Mouse (Mus musculus) layer of hippocampus, adult 11-12 months (tissue): ENCODE measurements around the gene Timp2.
"Not testable (repeated sequence)": the region's sequence is repeated elsewhere in the genome, so short reads cannot be mapped to it uniquely, and the experiment has no call there.

Source experiments
- DNase-seq: peaks from one replicate; pipeline ENCODE4 v3.0.0; 2022; ENCODE audit warnings: low spot score

Gene Timp2

GRCm38 (mm10) chr11:118333431-118333830 lies 22.1 kb downstream of the Timp2 start:
- no peak for DNase-seq

GRCm38 (mm10) chr11:118332376-118332775 lies 23.2 kb downstream of the Timp2 start:
- DNase-seq: no peak

GRCm38 (mm10) chr11:118330777-118331176 lies 24.8 kb downstream of the Timp2 start:
- peak; percentile 75 for DNase-seq

GRCm38 (mm10) chr11:118330361-118330760 lies 25.2 kb downstream of the Timp2 start:
- DNase-seq: no peak

GRCm38 (mm10) chr11:118328947-118329346 lies 26.6 kb downstream of the Timp2 start:
- no peak for DNase-seq

DNA sequence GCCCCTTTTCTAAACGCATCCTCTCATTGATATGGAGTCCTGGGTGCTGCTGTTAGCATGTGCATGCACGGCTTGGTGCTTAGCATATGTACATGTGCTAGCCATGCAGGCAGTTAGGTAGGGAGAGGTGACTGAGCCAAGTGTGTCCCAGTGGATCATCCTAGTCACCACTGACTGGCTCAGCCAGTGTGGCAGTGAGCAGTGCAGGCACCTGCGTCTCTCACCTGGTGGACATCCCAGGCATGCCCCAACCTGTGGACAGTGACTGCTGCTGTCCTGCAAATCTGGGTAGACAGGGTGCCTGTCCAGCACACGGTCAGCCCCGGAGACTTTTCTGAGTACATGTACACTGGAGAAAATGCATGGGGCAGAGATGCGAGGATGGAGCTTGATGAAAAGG lies 27.0 kb downstream of the Timp2 start:
- no peak for DNase-seq

DNA sequence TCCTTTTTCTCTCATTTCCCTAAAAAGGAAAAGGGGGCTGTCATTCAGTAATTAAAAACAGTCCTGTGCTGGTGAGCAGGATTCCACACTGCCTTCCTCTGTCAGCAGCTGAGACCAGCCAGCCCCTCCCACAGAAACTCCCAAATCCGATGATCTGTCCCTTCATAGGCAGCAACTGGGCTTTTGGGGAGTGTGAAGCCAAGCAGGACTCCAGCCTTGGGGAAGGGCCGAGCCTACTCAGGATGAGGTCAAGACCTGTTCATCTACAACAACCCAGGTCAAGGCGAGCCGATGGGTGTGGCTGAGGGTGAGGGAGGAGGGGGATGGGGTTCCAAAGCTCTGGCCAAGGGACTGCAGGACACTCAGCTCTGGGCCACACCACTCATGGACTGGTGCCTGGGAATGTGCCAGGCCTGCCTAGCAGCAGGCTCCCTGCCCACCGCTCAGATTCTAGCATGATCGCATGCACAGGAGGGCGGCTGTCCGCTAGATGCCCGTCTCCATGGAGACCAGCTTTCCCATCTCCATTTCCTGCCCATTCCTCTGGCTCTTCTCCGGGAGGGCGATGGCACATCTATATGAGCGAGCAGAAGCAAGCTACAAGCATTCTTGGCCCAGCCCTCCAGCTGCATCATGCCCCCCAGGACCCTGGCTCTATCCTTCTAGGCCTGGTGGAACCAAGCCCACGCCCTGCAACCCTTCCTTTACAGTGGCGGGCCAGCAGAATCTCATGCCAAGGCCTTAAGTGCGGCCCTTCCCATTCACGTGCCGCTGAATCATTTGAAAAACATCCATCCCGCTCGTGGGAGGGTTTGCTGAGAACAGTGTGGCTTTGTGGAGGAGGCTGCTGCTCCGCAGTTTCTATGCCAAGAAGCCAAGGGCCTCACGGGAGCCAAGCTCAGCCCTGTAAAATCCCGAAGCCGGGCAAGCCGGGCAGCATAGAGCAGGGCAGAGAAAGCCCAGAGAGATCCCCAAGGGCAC lies 28.3 kb downstream of the Timp2 start:
- DNase-seq: peak; percentile 89

- no peak for DNase-seq
Measured at GRCm38 (mm10) chr11:118326491-118326890, 29.0 kb downstream of the Timp2 start.

GRCm38 (mm10) chr11:118324541-118324940 lies 31.0 kb downstream of the Timp2 start:
- DNase-seq: no peak

DNA sequence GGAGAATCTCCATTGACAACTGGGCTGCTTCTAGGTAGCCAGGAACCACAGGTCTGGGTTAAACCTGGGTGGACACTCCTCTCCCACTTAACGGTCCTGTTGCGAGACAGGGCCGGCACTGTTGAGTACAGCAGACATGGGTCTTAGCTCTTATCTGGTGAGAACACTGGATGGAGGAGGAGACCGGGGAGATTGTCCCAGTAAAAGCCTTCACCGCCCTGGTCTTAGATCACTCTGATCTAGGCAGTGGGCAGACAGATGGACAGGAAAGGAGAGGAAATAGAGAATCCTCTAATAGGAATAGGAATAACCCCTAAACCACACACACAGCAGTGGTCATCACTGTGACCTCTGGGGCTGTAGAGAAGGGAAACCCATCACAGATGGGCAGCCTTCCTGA lies 31.6 kb downstream of the Timp2 start:
- DNase-seq: no peak

DNA sequence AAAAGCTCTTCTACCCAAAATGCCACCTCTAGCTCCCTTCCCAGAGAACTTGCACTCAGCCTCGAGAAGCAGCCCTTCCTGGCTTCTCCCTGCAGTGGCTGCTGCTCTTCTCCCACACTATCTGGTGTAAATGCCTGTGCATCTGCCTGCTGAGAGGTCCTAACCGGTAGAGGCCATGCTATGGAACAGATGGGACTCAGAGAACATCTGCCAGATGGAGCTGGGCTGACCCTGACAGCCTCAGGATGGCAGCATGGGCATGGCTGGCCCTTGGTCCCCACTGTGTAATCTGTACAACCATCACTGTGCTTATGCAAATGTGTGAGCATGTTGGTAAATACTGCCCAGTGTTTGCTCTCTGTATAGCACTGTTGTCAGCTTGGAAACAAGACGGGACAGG lies 32.9 kb downstream of the Timp2 start:
- no peak for DNase-seq

- DNase-seq: no peak
Measured at GRCm38 (mm10) chr11:118321971-118322370, 33.6 kb downstream of the Timp2 start.

GRCm38 (mm10) chr11:118321500-118321899 lies 34.0 kb downstream of the Timp2 start:
- DNase-seq: no peak

DNA sequence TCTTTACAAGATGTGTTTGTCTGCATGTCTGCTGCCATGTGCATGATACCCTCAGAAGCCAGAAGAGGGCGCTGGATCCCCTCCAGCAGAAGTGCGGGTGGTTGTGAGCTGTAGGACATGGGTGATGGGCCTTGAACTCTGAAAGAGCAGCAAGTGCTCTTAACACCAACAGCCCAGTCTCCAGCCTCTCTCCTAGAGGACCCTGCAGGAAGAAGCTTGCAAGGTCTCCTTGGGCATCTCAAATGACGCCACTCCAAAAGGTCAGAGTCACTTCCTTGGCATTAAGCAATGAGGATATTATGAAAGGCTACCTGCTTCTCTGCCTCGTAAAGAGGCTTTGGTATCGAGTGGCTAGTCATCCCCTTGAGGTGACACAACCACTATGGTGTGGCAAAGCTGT lies 36.9 kb downstream of the Timp2 start:
- DNase-seq: no peak

- DNase-seq: peak; percentile 53
Measured at GRCm38 (mm10) chr11:118317129-118317528, 38.4 kb downstream of the Timp2 start.

GRCm38 (mm10) chr11:118316231-118316806 lies 39.2 kb downstream of the Timp2 start:
- DNase-seq: no peak

GRCm38 (mm10) chr11:118312132-118312723 lies 43.3 kb downstream of the Timp2 start:
- DNase-seq: no peak

DNA sequence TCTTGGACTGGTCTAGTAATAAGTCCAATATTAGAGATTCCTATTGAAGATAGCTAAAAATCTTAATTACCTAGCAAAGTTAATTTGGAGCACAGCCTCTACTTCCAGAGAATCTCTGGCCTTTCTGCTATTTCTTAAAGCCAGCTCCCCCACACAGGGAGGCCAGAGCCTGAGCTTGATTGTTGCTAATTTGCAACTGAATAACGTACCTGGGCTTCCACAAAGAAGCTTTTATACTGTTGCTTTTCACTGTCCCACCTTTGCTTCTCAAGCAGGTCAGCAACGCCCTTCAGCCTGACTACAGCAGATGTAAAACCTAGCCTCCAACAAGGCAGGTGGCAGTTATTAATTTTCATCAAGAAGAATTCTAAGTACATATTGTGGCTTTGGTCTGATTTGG lies 47.6 kb downstream of the Timp2 start:
- DNase-seq: not testable (repeated sequence)

GRCm38 (mm10) chr11:118303959-118304358 lies 51.6 kb downstream of the Timp2 start:
- DNase-seq: not testable (repeated sequence)

DNA sequence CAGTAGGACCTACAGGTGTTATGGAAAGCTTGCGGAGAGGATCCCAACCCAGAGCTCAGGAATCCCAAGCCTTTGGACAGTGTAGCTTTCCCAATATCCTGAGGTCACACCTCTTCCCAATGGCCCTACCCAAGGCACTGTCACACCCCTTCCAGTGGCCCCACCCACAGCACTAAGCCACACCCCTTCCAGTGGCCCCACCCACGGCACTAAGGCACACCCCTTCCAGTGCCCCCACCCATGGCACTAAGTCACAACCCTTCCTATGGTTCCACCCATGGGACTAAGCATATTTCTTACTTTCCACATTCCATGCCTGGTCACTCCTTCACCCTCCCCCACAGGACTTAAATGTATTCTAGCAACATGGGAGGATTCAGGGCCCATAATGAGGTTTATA lies 56.7 kb downstream of the Timp2 start:
- no peak for DNase-seq

DNA sequence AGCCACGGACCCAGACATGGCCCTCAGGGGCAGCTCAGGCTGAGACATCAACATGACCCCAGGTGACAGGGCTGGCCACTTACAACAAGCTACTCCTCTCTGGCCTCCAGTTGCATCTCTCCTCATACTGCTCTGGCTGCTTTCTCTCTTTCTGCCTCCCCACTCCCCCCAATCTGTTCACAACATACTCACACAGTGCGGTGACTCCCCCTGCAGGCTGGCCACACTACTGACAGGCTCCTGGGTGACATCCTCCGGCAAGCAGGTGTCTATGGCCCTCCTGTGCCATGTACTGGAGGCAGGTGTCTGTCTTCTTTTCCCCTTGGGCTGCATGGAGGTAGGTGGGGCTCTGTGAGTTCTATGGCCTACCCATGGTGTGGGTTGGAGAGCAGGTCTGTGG lies 57.6 kb downstream of the Timp2 start:
- no peak for DNase-seq

DNA sequence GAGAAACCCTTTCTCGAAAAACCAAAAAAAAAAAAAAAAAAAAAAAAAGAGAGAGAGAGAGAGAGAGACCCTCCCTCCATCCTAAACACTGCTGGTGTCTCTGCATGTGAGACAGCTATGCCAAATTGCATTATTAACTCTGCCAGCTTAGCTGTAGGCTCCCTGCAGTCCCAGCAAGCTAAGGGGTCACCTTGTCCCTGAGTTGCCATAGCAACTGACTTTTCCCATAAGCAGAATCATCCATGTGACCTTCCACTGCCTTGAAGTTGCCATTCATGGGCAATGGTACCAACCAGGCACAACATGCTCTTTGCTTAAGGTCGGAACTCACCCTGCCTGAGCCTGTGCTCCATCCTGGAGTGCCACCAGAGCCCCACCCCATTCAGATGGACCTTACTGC lies 60.5 kb downstream of the Timp2 start:
- DNase-seq: no peak

- no peak for DNase-seq
Measured at GRCm38 (mm10) chr11:118292671-118293070, 62.9 kb downstream of the Timp2 start.
